Mouse (Mus musculus) embryonic stem cell, embryonic (primary cell): Measurements from ENCODE around the gene Tfpi2.

Experiments used
- CTCF ChIA-PET, 4 experiments: fragments of 300-600 bp in 2 of 4; fragments of 350-600 bp in 2 of 4; sonication (Branson Sonifier 250); formaldehyde crosslinking; loops; one replicate each; lab custom pipeline; 2022; ENCODE audit warnings: inconsistent platforms in 2 of 4; lab: Charles Lee
- POLR2A ChIA-PET, 4 experiments: fragments of 300-600 bp in 2 of 4; fragments of 350-600 bp in 2 of 4; sonication (Branson Sonifier 250); formaldehyde crosslinking; loops; one replicate each; lab custom pipeline; 2022; ENCODE audit warnings: antibody characterized with exemption in 4 of 4, inconsistent platforms in 1 of 4; lab: Charles Lee

Gene Tfpi2

GRCm38 (mm10) chr6:3935048-3935447, 53.7 kb downstream of the Tfpi2 start:
- POLR2A ChIA-PET: no interaction called here
- CTCF ChIA-PET: no interaction called here

GRCm38 (mm10) chr6:3926140-3926539, 62.6 kb downstream of the Tfpi2 start:
- ChIA-PET POLR2A (no interaction called here), CTCF (no interaction called here)

GRCm38 (mm10) chr6:3922870-3923269, 65.8 kb downstream of the Tfpi2 start:
- CTCF ChIA-PET: no interaction called here
- POLR2A ChIA-PET: interaction anchor here in 1 of 4 experiments (0.5 kb wide), 1 partner anchor 41 kb away, joined by 5 read pairs; no protein-coding TSS in a partner anchor

- ChIA-PET CTCF (no interaction called here), POLR2A (no interaction called here)
Observed at GRCm38 (mm10) chr6:3916015-3916414, 72.7 kb downstream of the Tfpi2 start.
